Mouse (Mus musculus) CD4-positive, CD25-positive, alpha-beta regulatory T cell, adult 2 months (primary cell): ENCODE measurements around the gene Emp2.
"Not testable (repeated sequence)": the region's sequence is repeated elsewhere in the genome, so short reads cannot be mapped to it uniquely, and the experiment has no call there.

Source experiments
- DNase-seq: peaks from one replicate; pipeline ENCODE4 v3.0.0-alpha.2; 2012; ENCODE audit warnings: low read depth, low spot score

Gene Emp2

GRCm38 (mm10) chr16:10317197-10317544 is 3.4 kb upstream of the Emp2 start:
- DNase-seq: no peak

DNA sequence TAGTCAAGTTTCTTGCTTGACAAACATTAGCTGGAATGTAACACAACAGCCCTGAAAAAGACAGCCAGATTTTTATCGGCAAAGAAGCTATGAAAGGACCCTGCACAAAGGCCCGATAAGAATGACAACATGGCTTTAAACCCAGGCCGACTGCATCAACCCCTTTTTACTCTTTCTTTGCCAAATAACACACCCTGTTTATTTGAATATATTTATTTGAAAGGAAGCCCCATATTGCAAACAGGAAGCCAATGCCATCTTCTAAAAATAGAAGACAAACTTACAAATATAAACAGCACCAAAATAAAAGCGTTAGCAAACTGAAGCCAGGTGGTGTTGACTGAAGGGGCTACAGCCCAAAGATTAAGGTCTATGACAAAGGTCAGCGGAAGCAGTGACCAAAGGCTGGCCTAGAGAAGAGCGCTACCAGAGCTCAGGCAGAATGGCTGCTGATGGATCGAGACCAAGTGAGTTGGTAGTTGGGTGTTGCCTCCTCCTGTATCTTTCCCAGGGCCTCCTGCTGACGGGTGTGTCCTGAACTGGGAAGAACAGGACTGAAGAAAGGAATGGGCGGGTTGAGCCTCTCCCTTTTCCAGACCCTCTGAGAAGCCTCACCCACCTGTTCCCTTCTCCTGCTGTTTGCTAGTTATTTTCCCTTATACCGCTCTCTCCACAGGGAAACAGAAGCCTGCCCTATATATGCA is 2.9 kb upstream of the Emp2 start:
- DNase-seq: no peak

DNA sequence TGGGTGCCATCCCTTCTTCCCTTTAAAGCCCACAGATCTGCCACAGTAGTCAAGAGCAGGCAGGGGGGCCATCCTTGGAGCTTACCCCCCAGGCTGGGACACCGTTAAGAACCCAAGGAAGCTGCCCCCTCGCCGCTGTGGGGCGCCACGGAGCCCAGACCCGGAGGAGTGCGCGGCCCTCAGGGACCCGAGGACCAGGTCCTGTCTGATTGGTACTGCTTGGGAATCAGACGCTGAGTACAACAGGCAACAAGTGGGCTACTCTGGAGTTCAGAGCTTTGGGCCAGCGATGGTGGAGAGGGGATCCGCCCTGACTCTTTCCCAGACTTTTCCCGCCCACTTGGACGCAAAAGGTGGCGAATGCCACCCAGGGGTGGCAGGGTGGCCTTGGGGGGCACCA is 542 bp downstream of the Emp2 start:
- DNase-seq: no peak

DNA sequence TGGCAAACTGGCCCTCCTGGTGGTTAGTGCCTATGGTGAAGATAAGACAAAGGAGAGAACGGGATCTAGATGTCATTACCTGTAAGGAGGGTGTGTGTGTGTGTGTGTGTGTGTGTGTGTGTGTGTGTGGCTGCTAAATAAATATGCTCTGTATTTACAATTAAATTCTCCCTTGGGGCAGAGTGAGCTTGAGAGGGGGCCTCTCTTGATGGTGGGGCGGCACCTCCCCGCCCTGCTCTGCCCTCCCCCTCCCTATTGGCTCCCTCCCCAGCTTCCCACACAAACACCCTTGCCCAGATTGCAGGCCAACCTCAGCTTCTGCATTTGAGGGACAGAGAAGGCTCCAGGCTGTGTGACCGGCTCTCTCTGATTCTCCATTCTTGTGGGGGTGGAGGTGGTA is 1.8 kb downstream of the Emp2 start:
- no peak for DNase-seq

DNA sequence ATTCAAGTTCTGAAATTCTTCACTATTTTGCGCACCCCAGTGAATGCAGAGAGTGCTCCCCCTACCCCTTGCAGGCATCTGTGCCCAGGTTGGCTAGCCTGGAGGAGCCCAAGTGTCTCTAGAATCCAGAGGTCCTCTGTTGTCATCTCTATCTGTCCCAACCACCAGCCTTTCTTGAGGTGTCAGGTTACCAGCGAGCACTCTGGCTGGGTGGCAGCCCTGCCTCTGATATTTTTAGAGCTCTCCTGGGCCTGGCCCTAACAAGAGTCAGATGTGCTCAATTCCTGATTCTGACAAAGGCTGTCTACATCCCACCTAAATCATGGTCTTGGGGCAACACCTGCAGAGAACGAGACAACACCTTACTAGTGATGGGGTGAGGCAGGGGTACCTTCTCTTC is 2.7 kb downstream of the Emp2 start:
- no peak for DNase-seq

GRCm38 (mm10) chr16:10310507-10310906 is 3.3 kb downstream of the Emp2 start:
- no peak for DNase-seq

GRCm38 (mm10) chr16:10307351-10307750 is 6.4 kb downstream of the Emp2 start:
- DNase-seq: no peak

DNA sequence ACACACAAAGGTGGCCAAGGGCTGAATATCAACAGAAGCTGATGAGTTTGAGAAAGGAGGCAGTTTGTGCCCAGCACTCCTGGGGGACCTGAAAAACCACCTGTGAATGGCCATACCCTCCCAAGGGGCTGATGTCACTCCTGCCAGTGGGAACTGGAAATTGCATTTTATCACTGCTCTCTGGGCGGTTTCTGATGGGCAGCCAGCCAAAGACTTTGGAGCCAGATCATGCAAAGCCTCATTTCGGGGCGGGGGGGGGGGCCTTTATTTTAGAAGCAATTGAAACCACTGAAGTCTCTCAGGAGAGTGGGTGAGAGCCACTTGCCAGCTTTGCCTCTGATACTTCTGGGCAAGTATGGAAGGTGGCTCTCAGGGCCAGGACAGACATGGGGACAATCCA is 7.7 kb downstream of the Emp2 start:
- DNase-seq: no peak

DNA sequence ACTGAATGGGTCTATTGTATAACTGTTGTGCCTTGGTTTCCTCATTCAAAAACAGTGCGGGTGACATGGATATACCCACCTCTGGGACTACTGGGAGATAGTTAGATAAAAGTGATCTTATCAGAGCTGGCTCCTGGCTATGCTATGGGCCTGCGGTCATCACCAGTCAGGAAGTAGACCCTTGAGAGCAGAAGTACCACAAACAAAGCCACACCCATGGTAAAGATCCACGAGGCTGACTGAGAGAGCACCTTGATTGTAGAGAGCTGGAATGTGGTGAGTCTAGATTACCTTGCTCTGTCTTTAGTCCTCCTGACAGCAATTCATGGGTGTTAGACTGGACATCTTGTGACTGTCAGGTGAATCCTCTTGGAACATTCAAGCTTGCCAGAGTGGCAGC is 12.4 kb downstream of the Emp2 start:
- DNase-seq: no peak

DNA sequence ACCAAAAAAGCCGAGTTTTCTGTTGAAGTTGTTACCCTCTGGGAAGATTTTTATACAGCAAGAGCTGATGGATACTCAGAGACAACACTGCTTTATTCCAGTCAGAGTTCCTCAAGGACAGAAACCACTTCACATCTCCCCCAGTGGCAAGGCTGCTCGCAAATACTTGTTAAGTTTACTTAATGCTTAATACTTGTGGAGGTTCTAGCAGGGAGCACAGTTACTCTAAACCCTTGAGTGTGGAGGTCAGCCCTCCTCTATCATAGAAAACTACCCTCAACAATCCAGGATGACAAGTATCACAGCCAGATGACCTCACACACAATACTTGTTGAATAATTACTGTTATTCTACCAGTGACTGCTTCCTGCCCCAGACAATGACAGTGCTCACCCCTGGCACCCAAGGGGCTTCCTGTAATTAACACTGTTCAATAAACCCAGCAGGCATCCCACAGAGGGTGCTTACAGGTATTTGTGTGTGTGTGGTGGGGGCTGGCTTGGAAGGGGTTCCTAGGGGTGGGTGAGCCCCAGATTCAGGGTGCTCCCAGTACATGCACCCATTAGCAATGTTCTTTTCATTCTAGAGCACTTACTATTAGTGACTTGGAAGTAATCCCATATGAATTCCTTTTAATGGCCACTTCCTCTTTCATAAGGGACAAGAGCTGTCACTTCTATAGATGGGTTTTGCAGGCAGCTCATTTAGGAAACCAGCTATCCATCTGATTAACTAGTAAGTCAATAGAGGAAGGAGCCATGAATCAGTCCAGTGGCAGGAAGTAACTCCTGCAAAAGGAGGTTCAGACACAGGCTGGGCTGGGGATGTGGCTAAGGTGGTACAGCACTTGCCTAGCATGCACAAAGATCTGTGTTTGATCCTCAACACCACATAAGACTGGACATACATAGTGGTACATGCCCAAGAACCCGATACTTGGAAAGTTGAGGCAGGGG is 13.3 kb downstream of the Emp2 start:
- DNase-seq: no peak

GRCm38 (mm10) chr16:10299637-10300036 is 14.1 kb downstream of the Emp2 start:
- no peak for DNase-seq

GRCm38 (mm10) chr16:10297696-10298644 is 15.8 kb downstream of the Emp2 start:
- no peak for DNase-seq

GRCm38 (mm10) chr16:10288115-10288514 is 25.7 kb downstream of the Emp2 start:
- DNase-seq: no peak

GRCm38 (mm10) chr16:10286513-10287268 is 27.1 kb downstream of the Emp2 start:
- DNase-seq: no peak

- DNase-seq: no peak
Observed at GRCm38 (mm10) chr16:10281890-10282289, 31.9 kb downstream of the Emp2 start.

- DNase-seq: peak; percentile 57
Observed at GRCm38 (mm10) chr16:10280286-10280951, 33.3 kb downstream of the Emp2 start.

DNA sequence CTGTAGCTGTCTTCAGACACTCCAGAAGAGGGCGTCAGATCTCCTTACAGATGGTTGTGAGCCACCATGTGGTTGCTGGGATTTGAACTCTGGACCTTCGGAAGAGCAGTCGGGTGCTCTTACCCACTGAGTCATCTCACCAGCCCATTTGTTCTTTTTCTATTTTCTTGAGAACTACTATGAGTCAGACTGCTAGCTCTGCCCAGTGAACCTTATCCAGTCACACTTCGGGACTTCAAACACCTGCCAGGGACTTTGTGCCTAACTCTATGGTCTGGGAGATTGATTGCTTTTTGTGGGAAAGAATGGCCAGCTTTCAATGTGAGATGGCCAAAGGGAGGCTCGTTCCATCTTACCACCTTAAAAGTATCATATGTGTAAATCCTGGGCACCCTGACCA is 37.0 kb downstream of the Emp2 start:
- not testable (repeated sequence) for DNase-seq

DNA sequence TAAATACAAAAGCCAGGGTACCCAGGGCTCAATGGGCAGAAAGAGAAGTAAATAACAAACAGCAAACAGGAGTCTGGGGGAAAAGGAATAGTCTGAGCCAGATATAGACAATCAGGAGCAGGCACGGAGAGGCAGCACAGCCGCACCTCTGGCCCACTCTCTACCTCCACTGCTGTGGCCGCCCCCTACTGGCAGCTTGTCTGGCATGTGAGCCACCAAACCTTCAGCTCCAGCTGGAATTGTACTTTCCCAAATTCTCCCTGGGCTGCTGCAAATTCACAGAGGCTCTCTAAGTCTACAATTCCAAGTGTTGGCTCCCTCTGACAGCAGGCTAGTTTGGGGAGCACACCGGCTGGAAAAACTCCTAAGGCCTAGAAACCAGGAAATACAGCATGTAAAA is 39.3 kb downstream of the Emp2 start:
- peak; percentile 11 for DNase-seq

DNA sequence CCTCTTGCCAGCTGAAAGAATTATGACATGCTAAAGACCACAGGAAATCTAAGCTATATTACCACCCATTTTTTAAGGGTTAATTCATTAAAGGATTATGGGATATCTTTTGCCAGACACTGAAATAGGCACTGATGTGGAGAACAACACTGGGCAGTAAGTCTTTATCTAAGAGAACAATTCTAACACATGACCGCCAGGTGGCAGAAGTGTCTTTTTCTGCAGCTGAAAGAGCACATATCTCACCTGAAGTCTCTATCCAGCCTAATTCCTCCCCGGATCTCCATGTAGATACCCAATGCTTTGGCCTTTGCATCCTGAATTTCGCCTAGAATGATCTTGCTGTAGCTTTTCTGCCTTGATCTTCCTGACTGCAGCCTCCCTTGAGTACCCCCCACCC is 41.5 kb downstream of the Emp2 start:
- DNase-seq: peak; percentile 71

DNA sequence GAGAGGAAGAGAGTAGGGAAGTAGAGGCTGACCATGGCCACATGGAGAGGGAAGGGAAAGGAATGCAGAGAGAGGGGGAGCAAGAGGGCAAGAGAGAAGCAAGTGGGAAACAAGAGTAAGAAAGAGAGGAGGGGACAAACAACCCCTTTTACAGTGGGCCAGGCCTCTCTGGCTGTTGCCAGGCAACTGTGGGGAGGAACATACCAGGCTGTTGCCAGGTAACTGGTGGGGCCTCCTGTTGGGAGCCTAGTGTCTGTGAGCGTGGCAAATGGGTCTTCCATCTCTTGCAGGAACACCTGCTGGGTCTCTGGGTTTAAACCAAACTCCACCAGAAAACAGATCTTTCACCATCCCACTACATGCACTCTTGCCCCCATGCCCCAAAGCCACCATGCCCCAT is 59.8 kb downstream of the Emp2 start:
- DNase-seq: no peak

- no peak for DNase-seq
Observed at GRCm38 (mm10) chr16:10236601-10237000, 77.2 kb downstream of the Emp2 start.
